Mouse (Mus musculus) CD4-positive naive resting alpha-beta T cell, adult 76 days (primary cell): ENCODE measurements around the gene Lgals9. TPM values are rescaled to one million over a fixed set of nuclear protein-coding genes. Genes with fewer than 3 reads are reported as not detected.

ENCODE experiments used
- total RNA-seq: library from RNA; stranded (reverse); gene quantifications from one replicate; pipeline ENCODE4 v1.2.4, GENCODE M21; 2023

Gene Lgals9
- total RNA-seq = 110 TPM

DNA sequence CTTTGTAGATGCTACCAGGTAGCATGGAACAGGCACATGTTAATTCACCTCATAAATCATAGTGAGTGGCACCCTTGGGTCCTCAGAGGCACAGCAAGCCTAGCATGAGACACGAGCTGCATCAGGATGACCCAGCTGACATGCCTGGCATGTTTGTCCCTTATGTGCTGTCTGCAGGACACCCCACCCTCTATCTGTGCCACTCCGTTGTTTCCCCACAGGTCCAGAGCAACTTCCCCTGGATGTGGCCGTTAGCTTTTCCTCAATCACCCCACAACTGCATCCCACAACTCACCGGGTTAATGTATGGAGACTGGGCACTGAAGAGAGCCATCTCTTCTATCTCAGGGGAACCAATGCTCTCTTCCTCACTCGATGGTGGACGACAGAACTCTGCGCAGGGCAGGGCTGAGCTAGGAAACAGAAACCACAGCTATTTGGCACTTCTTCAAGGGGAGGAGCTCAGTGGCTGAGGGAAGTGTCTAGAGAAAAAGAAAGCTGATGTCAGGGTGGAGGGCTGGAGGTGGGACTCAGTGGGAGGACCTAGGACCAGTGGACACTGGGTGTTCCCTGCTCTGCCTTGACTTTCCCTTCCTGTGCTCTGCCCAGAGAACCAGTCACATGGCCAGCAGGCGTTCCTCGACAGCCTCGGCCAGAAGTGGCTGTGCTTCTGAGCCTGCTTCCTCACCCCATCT is at the start of gene Lgals9:
Lgals9 (minus strand) TSS at position 464 of the 695 bp plus-strand sequence.

DNA sequence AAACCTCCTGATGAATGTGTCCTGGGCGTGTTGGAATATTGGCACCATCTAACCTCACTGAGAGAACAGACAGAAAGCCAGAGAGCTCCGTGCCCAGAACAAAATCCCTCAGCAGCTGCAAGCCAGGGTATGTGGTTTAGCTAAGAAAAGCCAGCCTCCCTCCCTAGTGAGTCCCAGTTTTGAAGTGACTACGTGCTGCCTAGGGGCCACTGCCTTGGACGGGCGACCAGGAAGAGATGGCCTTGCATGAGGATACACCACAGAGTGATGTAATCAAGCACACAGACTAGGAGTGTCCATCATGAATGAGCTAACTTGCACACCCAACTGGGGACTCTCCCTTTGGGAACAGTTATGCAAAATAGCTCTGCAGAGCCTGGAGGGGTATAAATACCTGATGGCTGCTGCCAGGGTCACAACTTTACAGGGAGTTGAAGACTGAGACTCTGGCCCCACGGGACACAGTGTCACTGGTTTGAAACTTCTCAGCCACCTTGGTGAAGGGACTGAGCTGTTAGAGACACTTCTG is 64.3 kb downstream of the Lgals9 start, which contains the start of gene Nos2:
Nos2 (plus strand) TSS at position 377 of the 529 bp plus-strand sequence.

Other genes with a start within 250 kb of the Lgals9 start
- 19.5 TPM for gene Ccnq, start 233.2 kb downstream of the Lgals9 start, total RNA-seq
- gene Lyrm9, start 158.4 kb downstream of the Lgals9 start, total RNA-seq = 3.6 TPM
- not detected for gene Nos2, start 64.2 kb downstream of the Lgals9 start, total RNA-seq
- gene Ksr1, start 161.5 kb upstream of the Lgals9 start, total RNA-seq = 16.4 TPM